Mouse (Mus musculus) gastrocnemius, adult 18-20 months (tissue): ENCODE data around the gene Esrrg. TPM values are rescaled to one million over a fixed set of nuclear protein-coding genes. Genes with fewer than 3 reads are reported as not detected.

Source experiments
- DNase-seq: peaks from one replicate; pipeline ENCODE4 v3.0.0; 2021; ENCODE audit warnings: low spot score
- total RNA-seq, 2 experiments: library from RNA; stranded (reverse); gene quantifications; 2 replicates each; pipeline ENCODE4 v1.2.3; 2021

Gene Esrrg
- total RNA-seq, 2 experiments from 2014 or later = 19.7 to 34.8 TPM

DNA sequence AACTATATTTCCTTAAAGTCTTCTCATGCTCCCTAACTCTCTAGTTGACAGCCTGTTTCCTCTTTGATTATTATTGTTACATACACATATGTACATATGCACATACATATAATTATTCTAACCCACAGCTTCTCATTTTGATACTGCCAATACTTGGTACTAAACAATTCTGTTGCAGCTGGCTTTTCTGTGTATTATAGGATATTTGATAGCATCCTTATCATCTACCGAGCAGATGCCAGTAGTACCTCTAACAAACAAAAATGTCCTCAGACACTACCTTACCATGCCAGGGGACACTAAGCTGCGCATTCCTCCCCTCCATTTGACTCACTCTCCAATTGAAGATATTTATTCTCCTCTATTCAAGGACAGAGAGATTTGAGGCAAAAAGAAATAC lies 543.4 kb downstream of the Esrrg start:
- DNase-seq = no peak

DNA sequence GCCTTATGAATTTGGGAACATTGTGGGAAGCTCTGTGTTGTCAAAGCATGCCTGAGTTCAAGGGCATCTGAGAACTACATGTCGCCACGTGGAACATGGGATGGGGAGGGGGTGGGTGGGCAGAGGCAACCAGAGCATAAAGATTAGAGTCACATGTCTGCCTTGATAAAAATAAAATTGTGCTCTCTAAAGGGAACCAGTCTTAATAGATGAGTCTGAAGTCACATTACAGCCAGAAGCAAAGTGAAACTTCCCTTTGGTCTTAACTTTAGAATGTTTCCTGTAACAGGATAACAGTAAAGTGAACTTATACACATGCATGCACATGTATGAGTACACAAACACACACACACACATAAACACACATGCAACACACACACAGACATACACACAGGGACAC lies 545.1 kb downstream of the Esrrg start:
- DNase-seq = no peak

DNA sequence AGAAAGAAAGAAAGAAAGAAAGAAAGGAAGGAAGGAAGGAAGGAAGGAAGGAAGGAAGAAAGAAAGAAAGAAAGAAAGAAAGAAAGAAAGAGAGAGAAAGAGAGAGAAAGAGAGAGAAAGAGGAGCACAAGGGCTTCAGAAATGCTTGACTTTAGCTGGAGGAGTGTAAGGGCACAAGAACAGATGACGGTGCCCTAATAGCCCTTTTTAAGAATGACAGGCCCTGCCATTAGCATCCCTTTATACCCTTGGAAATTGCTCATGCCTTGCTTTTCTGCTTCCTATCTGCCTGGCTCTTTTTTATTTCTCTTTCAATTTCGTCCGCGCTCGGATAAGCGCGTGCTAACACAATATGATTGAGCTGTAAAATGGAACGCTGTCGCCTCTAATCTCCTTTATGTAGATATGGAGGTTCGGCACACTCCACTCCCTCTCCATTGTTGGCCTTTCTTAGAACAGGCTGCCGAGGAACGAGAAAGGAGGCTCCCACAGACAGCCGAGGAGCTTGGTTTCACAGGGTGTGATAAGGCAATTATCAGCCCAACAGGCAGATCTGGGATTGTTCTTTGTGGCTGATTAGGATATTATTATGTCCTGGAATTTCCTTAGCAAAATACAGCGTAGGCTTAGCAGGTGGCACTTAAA lies 546.0 kb downstream of the Esrrg start:
- DNase-seq = no peak

DNA sequence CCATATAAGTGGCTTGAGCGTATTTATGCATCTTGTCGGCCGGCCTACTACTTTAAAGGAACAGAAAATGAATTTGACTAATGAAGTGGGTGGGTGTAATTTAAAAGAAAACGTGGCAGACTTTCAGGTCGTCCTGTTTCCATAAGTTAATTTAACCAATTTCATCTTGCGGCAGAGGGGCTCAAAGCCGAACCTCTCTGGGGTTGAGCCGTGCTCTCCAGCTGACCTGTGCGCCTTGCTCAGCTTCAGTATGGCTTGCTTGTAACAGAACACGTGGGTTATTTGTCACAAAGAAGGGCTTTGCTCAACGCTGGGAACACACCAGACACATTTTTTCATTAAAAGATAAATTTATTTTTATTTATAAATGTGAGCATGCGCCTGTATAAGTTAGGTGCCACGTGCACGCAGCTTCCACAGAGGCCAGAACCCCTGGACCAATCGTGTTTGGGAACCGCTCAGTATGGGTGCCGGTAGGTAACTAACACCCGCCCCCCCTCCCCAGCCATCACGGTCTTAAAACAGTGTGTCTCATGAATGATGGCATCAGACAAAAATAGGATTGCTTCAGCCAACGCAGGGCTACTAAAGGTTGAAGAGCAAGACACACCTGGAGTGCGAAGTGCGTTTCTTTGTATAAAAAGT lies 546.7 kb downstream of the Esrrg start:
- no peak for DNase-seq

DNA sequence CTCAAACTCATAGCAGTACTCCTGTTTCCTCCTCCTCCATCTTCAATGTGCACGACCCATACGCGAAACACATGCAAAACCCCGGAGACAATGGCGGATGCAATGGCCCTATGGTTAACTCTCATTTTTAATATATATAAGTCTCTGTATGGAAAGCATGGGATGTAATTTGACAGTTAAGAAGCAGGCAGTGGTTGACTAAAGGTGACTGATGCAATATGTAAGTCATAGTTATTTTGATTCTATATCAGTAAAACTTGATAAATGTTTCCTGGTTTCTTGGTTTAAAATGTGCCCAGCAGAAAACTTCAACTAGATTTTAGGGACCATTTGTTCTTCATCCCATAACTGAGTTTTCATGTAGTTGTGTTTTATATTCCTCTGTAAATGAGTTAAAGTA lies 547.9 kb downstream of the Esrrg start:
- no peak for DNase-seq

DNA sequence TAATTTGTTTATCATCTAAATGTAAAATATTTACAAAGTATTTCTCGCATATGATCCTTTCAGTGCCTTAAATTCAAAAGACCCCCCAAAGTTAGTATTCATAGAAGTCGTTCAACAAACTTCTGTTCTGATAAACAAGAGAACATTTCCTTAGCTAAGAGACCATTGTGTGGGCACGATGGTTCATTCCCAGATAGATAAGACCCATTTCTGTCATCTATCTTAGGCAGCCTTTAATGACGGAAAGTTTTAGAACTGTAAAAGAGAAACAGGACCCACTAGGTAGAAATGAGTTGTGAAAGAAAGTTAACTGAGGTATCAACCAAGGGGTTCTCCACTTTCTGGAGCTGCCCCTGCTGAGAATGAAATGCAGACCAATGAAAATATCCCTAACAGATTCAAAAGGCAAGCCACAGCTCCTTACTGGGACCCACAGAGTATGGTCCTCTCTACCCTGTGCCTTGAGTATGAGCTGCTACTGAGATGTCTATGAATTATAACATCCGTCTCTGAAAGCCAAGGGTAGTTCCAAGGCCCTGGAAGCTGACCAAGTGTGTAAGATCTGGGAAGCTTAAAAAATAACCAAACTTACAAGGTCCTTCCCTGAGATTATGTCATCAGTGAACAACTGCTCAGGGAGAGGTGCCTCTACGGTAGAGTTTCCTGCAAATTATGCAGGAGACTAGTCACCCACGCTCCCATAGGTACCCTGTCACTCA lies 548.8 kb downstream of the Esrrg start:
- DNase-seq = no peak

DNA sequence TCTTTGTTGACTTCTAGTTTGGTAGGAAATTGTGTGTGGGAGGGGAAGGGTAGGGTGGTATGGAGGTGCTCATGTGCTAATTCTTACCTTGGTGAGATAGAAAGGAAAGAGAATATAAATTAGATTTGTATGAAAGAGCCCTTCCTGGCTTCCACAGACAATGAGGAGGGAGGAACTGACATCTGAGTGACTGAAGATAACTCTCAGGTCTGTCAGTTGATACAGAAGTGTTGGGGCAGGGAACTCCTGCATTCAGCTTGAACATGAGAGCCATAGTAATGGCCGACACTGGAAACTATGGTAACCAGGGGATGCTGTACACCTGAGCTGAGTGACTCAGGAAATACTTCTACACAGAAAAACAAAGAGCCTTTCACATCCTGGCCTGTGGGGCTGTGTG lies 550.1 kb downstream of the Esrrg start:
- no peak for DNase-seq

DNA sequence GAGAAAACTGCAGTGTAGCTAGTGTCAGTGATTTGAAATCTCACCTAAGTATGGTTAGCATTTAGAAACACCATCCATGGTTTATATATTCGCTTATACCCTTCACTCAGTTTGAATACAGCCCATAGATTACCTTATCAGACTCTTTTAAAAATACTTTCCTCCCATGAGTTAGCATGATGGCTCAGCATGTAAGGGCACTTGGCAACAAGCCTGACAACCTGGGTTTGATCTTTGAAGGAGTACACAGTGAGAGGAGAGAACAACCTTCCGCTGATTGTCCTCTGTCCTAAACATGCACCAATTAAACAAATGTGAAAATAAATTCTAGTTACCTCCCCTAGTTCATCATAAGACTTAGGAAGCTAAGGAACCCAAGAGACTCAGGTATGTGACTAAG lies 550.5 kb downstream of the Esrrg start:
- no peak for DNase-seq

DNA sequence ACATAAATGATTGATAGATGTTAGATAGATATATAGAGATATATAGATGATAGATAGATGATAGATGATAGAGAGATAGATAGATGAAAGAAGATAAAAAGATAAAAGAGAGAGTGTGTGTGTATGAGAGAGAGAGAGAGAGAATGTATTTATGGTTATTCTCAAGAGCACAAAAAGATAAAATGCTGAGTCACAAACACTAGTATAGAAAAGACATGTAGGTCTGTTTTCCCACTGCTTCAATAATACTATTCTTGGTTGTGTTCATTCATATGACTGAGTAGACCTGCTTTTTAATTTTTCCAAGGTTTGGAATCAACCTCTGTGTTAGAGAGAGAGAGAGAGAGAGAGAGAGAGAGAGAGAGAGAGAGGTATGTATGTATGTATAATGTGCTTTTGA lies 554.5 kb downstream of the Esrrg start:
- no peak for DNase-seq

DNA sequence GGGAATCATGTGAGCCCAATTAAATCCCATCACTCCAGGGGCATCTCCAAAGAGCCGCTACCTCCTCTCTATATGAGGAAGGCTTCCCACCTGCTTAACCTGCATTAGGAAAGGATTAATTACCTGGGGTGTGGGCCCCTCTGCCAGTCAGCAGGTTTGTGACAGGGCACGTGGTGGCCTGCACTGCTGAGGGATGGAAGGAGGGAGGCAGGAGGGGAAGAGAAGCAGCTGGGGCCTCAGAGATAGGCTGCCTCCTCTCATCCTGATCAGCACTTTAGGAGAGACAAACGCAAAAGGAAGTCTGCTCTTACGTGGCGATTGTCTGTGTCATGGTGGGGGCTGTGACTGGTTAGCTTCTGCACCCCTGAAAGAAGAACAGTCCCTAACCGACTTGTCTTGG lies 555.7 kb downstream of the Esrrg start:
- no peak for DNase-seq

DNA sequence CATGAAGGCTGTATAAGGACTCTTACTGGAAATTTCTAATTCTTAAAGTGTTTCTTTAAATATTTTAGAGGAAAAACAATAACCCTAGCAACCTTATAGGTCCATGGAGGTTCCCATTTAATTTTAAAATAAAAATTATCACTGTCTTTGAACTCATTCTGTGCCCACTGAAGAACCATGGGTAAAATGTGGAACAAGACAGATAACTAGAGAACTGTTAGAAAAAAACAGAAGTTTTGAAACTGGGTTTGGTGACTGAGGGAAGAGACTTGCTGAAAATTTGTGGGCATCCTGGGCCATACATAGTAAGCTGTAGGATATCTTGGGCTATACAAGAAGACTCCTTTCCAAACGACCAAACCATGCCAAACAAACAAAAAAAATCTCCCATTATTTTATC lies 565.3 kb downstream of the Esrrg start:
- DNase-seq = no peak

DNA sequence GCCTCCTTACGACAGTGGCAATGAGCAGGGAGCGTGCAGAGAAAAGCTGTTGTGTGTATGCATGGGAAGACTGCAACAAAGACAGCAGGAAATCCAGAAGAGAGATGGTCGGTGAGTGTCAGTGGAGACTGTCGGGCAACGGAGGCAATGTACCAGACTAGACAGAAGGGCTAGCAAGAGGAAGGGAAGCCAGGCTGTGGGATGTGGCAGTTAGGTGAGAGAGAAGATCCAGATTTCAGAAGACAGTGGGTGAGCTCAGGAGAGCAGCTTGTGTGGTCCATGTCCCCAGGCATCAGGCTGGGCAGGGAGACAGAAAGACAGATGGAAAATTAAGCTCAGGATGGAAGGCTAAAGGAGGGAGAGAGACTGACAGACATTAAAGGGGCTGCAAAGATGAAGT lies 574.4 kb downstream of the Esrrg start:
- no peak for DNase-seq

DNA sequence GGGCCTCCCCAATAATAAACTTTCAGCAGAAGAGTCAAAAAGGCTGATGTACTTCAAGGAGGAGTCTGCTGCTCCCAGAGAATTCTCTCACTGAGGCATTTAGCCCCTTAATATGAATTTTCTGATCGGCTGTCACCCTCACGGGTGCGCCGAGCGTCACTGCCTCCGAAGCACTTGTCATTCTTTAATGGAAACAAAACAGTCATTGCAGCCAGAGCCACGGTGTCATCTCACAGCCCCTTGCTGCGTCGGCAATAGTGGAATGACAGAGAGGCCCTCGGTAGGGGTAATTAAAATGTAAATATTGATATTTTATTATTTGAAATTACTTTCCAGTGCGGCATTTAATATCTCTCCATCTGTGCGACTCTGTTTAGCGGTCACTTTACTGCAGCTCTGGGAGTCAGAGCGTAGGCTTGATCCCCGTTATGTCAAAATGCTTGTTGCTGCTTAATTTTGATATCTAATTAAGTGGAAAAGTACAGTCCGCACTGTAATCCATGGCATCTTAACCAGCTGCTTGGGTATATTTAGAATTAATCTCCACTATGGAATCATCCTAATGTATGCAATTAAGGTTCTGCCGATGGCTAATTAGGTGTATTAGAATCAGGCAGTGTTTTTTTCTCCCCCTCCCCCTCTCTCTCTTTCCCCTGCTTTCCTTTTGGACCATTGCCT lies 578.0 kb downstream of the Esrrg start:
- no peak for DNase-seq

DNA sequence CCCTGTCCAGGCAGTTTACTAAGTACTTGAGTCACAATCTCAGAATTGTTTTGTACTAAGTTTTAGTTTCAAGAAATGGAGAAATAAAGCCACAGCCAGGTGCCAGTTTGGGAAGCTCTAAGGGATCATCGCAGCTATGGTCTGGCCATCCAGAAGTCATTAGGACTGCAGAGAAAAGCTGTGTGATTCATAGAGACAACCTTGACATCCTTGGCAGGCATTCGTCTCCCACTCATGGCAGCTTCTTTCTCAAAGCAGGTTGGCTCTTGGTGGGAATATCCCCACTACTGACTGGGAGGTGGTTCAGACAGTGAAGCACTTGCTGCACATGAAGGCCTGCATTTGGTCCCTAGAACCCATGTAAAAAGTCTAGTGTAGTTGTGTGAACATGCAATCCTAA lies 584.4 kb downstream of the Esrrg start:
- no peak for DNase-seq

DNA sequence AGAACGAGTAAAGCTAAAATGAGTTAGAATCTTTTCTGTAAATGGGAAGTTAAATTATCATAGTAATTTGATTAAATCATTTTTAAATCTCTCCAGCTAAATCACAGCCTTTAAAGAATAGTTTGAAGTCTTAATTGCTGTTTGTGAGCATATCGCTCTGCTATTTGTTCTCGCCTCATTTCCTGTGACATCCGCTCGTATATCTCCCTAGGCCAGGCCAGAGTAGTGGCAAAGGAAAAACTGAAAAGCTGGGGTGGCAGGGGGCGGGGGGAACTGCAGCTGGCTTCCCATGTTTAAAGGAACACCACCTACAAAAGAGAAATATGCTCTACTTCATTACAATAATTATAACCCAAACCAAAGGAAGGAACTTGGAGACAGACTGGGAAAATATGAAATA lies 598.8 kb downstream of the Esrrg start:
- no peak for DNase-seq

DNA sequence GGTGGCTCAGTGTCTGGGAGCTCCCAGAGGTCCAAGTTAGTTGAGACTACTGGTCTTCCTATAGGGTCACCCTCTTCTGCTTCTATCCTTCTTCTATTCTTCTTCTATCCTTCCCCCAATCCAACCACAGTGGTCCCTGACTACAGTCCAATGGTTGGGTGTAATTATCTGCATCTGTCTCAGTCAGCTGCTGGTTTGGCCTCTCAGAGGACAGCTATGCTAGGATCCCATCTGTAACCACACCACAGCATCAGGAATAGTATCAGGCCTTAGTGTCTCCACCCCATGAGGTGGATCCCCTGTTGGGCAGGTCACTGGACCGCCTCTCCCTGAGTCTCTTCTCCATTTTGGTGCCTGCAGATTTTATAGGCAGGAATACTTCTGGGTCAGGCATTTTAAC lies 600.4 kb downstream of the Esrrg start:
- no peak for DNase-seq

DNA sequence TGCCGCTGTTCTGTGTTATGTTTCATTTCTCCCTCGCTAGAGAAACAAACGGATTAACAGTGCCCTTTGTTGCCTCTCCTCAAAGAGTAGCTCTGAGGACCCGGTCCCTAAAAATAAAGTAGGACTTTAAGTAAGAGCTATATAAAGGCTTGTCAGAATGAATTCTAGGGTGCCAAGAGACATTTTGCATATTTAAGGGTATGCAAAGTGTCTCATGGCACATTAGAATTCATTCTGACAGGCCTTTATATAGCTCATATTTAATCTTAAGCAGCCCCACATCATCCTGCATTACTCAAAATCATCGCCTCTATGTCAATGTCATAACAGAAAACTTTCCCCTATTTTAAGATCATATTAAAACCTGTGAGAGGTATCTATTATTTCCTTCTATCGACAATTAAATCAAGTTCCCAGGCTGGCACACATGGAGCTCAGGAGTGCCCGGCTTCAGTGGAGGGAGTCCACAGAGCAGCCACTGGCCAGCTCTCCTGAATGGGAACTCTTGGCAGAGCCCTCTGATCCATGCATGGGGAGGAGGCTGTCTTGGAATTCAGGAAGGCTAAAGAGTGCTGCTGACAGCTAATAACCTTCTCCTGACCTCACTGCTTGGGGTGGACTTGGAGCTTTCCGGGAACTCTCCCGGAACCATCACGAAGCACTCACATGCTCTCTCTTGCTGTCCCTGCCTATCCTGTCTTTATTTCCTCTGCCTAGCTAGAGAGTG lies 606.5 kb downstream of the Esrrg start:
- no peak for DNase-seq

DNA sequence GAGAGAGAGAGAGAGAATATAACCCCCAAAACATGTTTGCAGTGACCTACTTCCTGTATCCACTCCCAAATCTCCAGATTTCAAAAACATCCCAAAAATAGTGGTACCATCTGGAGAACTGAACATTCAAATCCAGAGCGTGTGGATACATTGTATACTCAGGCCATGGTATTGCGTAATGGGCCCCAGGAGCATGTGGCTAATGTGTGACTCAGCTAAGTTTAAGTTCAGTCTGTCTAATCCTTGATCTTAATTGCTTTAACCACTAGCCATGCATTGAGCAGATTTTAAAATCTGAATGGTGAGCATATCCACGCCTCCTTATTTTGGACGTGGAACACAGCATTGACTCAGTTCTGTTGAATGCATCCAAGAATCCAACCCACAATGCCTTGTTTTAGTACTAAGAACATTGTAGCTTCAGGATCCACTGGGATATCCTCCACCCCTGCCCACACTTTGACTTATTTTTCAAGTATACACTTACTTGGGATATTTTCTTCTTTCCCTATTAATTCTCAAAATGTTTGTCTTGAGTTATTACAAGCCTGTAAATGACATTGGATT lies 612.7 kb downstream of the Esrrg start:
- DNase-seq = no peak

DNA sequence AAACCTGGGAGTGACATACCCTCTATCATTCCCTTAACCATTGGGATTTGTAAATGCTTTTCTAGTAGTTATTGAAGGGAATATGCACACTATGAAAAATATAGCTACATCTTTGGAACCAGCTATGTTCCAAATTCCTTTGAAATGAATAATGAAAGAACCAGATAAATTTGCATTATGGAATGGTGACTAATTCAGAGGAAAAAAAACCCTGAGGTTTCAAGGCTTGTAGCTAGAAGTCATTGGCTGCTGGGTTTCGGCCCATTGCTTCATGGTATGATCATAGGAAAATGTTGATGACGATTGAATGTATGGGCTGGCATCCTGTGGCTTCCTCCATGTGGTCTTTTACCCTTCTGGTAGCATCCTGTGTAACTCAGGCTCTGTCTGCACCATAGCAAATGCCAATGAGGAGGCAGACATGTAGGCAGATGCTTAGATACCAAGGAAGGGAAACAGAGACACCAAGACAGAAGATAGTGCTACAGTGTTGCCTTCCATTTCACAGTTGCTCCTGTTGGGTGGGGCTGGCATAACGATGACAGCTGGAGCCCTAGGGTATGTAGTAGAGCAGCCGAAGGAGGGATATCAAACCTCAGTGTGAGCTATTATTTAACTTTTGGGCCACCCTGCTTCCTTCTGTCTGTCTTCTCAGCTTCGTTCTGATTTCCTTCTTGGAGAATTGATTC lies 624.6 kb downstream of the Esrrg start:
- no peak for DNase-seq

DNA sequence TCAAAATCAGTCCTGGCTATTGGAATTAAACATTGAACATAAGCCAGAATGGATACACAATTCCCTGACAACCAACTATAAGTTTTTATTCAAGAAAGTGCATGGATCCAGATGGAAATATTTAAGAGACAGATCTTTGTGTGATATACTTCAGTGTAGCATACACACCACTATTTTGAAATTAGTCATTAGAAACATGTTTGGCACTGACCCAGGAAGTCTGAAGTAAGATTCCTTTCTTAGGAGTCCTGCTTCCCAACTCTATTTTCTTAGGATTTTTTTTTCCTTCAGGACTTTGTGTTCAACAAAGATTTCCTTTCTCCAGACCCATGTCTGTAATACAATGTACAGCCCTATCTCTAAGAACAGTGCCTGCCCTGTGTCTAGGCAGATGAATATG lies 630.0 kb downstream of the Esrrg start:
- DNase-seq = no peak

DNA sequence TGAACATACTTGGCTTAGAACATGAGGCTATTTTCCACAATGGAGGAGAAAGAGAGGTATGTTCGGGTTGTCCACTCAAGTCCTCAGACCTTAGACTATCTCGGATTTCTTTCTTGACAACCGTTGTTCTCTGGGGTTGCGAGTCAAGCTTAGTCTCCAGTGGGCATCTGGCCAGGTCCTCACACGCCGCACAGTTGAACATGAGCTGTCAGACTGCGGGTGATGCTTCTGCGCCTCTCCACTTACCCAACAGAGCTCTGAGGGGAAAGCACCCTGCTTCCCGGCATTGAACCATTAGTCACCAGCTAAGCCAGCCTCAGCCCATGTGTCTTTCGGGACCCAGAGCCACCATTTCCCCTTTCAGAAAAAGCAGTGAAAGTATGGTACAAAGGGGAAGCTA lies 633.2 kb downstream of the Esrrg start:
- DNase-seq = no peak
